9 mouse cellular contexts compared by ENCODE assay signal in the genomic region with DNA sequence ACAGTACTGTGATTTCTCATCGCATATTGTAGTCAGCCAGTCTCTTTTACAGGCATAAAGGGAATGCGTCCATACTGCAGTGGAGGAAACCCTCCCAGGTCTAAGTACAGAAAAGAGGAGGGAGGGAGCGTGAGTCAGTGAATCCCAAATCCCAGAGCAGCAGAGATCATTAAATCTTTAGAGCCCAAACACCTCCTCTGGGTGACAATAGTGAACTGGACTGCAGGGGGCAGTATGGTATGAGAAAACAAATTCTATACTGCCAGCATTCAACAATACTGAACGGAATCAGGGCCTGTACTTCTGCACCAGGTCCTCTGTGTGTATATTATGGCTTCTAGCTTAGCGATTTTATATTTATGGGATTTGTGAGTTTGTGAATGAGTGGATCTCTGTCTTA.
A peak's percentile ranks its signal among the peaks of the same experiment; 100 is the strongest.
DNase-seq lines count a peak whose midpoint lies in the region; ATAC-seq and TF ChIP-seq lines count a peak whose summit lies in the region.
"Had no signal": no experiment of that assay in that cellular context is flagged by ENCODE, and none has a peak within 500 bp of the region (broad histone marks: within the 10 kb centered on the region; RNA-seq: fewer than 3 reads in every experiment).

No protein-coding gene starts in this region.

- POLR2A ChIA-PET in Patski (lab: Charles Lee): no interaction called here

- TF ChIP-seq CTCF in intestine, postnatal 0 days (IDR thresholded peaks at IDR 0.05; ENCODE audit: low read depth): peak; percentile 63
- TF ChIP-seq CTCF in Patski (IDR thresholded peaks at IDR 0.05): peak; percentile 69

- no peaks in the 10 kb centered on the region for H3K4me1 ChIP-seq in intestine, postnatal 0 days (replicated peaks; ENCODE audit: control insufficient read depth, insufficient read depth, low read length)
- H3K4me1 ChIP-seq in intestine, embryonic 15.5 days (replicated peaks): no peaks in the 10 kb centered on the region
- H3K4me1 ChIP-seq: heart, embryonic 13.5 days had no signal

- in situ Hi-C loops in Patski (cut with MboI; ENCODE audit: low pct_unique_long_range_greater_than_20kb): loop anchor here (10.0 kb wide), 1 partner anchor 882 kb away; no protein-coding TSS in a partner anchor

- DNase-seq in Patski (ENCODE audit: low read depth, low spot score): no peak
- peak; percentile 52 for DNase-seq in embryo, embryonic 11 days
- DNase-seq in left cerebral cortex, postnatal 4 days: peak; percentile 35
- peak; percentile 76 for DNase-seq in retina, embryonic 14.5 days (ENCODE audit: low spot score)
- DNase-seq in B cell, adult 2 months: no peak

- H3K9me3 ChIP-seq in intestine, postnatal 0 days (ENCODE audit: control insufficient read depth): no peaks in the 10 kb centered on the region
- H3K9me3 ChIP-seq in intestine, embryonic 15.5 days: no peaks in the 10 kb centered on the region
- H3K9me3 ChIP-seq: heart, embryonic 13.5 days had no signal

- no peak overlapping the region for H3K4me2 ChIP-seq in intestine, postnatal 0 days (replicated peaks; ENCODE audit: low read depth)
- no peak overlapping the region for H3K4me2 ChIP-seq in intestine, embryonic 15.5 days (replicated peaks)
- H3K4me2 ChIP-seq: heart, embryonic 13.5 days had no signal

- H3K27me3 ChIP-seq in intestine, postnatal 0 days (replicated peaks; ENCODE audit: control insufficient read depth, insufficient read depth, low read length): no peaks in the 10 kb centered on the region
- H3K27me3 ChIP-seq in intestine, embryonic 15.5 days (replicated peaks): no peaks in the 10 kb centered on the region
- no peaks in the 10 kb centered on the region for H3K27me3 ChIP-seq in Patski

- no peak overlapping the region for H3K27ac ChIP-seq in intestine, postnatal 0 days (ENCODE audit: low read depth, low read length)
- H3K27ac ChIP-seq in intestine, embryonic 15.5 days: no peak overlapping the region
- H3K27ac ChIP-seq: heart, embryonic 13.5 days had no signal

- no peak overlapping the region for H3K9ac ChIP-seq in intestine, postnatal 0 days (ENCODE audit: low read depth, low read length)
- no peak overlapping the region for H3K9ac ChIP-seq in intestine, embryonic 15.5 days
- H3K9ac ChIP-seq: heart, embryonic 13.5 days had no signal

- H3K36me3 ChIP-seq in intestine, postnatal 0 days (ENCODE audit: control insufficient read depth, insufficient read depth): no peaks in the 10 kb centered on the region
- no peaks in the 10 kb centered on the region for H3K36me3 ChIP-seq in intestine, embryonic 15.5 days
- H3K36me3 ChIP-seq: heart, embryonic 13.5 days had no signal

- H3K4me3 ChIP-seq in intestine, postnatal 0 days (ENCODE audit: low read depth, low read length): no peak overlapping the region
- no peak overlapping the region for H3K4me3 ChIP-seq in intestine, embryonic 15.5 days (replicated peaks)
- H3K4me3 ChIP-seq: heart, embryonic 13.5 days had no signal

- intact Hi-C loops in left cerebral cortex, postnatal 4 days (cut with DNase I): loop anchor here (2.0 kb wide), 1 partner anchor 884 kb away; no protein-coding TSS in a partner anchor

- 48% methylated on average over 5 of the region's 5 CpGs for WGBS in intestine, postnatal 0 days
- 49% methylated on average over 5 of the region's 5 CpGs for WGBS in intestine, embryonic 15.5 days

- no peak for ATAC-seq in intestine, postnatal 0 days
- no peak for ATAC-seq in intestine, embryonic 15.5 days
- peak; percentile 62 for ATAC-seq in Patski
- peak; percentile 32 to 75; a peak in 2 of 4 replicates for ATAC-seq in hematopoietic stem cell, adult 5-6 weeks (replicated peaks in 1 of 2; ENCODE audit: insufficient read depth in 1 of 2, low FRiP score in 2 of 2, low TSS enrichment in 1 of 2, low read depth in 1 of 2, poor library complexity in 2 of 2, severe bottlenecking in 2 of 2)

- CTCF ChIA-PET in Patski (lab: Charles Lee): interaction anchor here (1.4 to 3.0 kb wide), 2 partner anchors 13 to 20 kb away, joined by 5 to 11 read pairs; no protein-coding TSS in a partner anchor

Comparison
In these comparisons a context has a peak if more than half of its experiments do, and no peak if none do; other contexts are left out.
1. ATAC-seq: peak in Patski (single experiment) and hematopoietic stem cell, adult 5-6 weeks (2 of 2); none in intestine, postnatal 0 days (single experiment) and intestine, embryonic 15.5 days (single experiment).
2. DNase-seq: peak in embryo, embryonic 11 days (single experiment), left cerebral cortex, postnatal 4 days (single experiment) and retina, embryonic 14.5 days (single experiment); none in Patski (single experiment) and B cell, adult 2 months (0 of 2).